In the genomic region with DNA sequence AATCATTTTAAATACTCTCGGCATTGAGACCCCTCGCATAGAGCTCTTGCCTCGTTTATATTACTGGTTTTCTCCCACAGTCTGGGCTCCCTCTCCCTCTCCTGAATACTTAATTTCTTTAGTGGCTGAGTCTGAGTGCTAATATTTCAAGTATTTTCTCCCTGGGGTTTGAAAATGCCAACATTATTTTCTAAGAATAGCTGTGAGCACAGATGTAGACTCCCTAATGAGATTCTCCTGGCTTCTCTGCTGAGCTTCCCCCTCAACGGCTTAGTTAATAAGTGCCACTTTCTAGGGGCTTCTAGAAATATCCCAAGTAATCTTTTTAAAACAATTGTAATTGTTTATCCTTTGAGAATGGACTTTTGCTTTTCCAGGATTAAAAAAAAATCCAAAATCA, we compare ENCODE assay signal across 12 mouse cellular contexts.
"Had no signal": no experiment of that assay in that cellular context is flagged by ENCODE, and none has a peak within 500 bp of the region (broad histone marks: within the 10 kb centered on the region; RNA-seq: fewer than 3 reads in every experiment).

No protein-coding gene starts in this region.

- ATAC-seq: lung, postnatal 0 days had no signal

- H3K9me3 ChIP-seq: limb, embryonic 10.5 days; liver, embryonic 15.5 days; neural tube, embryonic 12.5 days had no signal

- H3K27me3 ChIP-seq: liver, embryonic 15.5 days; neural tube, embryonic 12.5 days had no signal

- H3K4me1 ChIP-seq: limb, embryonic 10.5 days; liver, embryonic 15.5 days; neural tube, embryonic 12.5 days had no signal

- H3K9ac ChIP-seq: liver, embryonic 15.5 days; neural tube, embryonic 12.5 days had no signal

- H3K4me3 ChIP-seq: left cerebral cortex, adult 2 months; limb, embryonic 10.5 days; liver, embryonic 15.5 days; neural tube, embryonic 12.5 days had no signal

- H3K27ac ChIP-seq: left cerebral cortex, adult 2 months; limb, embryonic 10.5 days; liver, embryonic 15.5 days; neural tube, embryonic 12.5 days; stomach, postnatal 0 days had no signal

- H3K36me3 ChIP-seq: limb, embryonic 10.5 days; liver, embryonic 15.5 days had no signal

- H3K4me2 ChIP-seq: liver, embryonic 11.5 days; liver, embryonic 15.5 days; neural tube, embryonic 12.5 days had no signal

- DNase-seq: kidney, postnatal 10 days; kidney, postnatal 4 days; lung, adult 2 months; lung, postnatal 36 days; thymus, postnatal 4 days had no signal
